Mouse (Mus musculus) intestine, embryonic 15.5 days (tissue): ENCODE results near the gene Gga3. TPM values are rescaled to one million over a fixed set of nuclear protein-coding genes. Genes with fewer than 3 reads are reported as not detected.
A peak's percentile ranks its signal among the peaks of the same experiment; 100 is the strongest.

ENCODE experiments used
- ATAC-seq: fragments of 200-750 bp; cut with Nextera tagmentation; 2 replicates; pipeline ENCODE4 v1.8.0; 2017; ENCODE audit warnings: moderate TSS enrichment, moderate library complexity
- H3K27ac ChIP-seq: fragments of 300-500 bp; sonication (generic); 2 replicates; pipeline ENCODE4 v1.5.1; 2015; ENCODE audit warnings: mild to moderate bottlenecking, inconsistent platforms
- H3K27me3 ChIP-seq: fragments of 300-500 bp; sonication (generic); replicated peaks from 2 replicates; pipeline ENCODE4 v1.6.1; 2015; ENCODE audit warnings: inconsistent platforms
- H3K36me3 ChIP-seq: fragments of 300-500 bp; sonication (generic); 2 replicates; pipeline ENCODE4 v1.6.1; 2015; ENCODE audit warnings: inconsistent platforms
- H3K4me1 ChIP-seq: fragments of 300-500 bp; sonication (generic); replicated peaks from 2 replicates; pipeline ENCODE4 v1.6.1; 2015; ENCODE audit warnings: inconsistent platforms
- H3K4me2 ChIP-seq: fragments of 300-500 bp; sonication (generic); replicated peaks from 2 replicates; pipeline ENCODE4 v1.6.1; 2015; ENCODE audit warnings: mild to moderate bottlenecking, inconsistent platforms
- H3K4me3 ChIP-seq: fragments of 300-500 bp; sonication (generic); replicated peaks from 2 replicates; pipeline ENCODE4 v1.5.1; 2015; ENCODE audit warnings: inconsistent platforms
- H3K9ac ChIP-seq: fragments of 300-500 bp; sonication (generic); 2 replicates; pipeline ENCODE4 v1.6.1; 2015; ENCODE audit warnings: inconsistent platforms
- H3K9me3 ChIP-seq: fragments of 300-500 bp; sonication (generic); 2 replicates; pipeline ENCODE4 v1.6.1; 2016; ENCODE audit warnings: inconsistent platforms
- WGBS: fragments of 180-500 bp; shearing (Covaris S2); methylation state at CpG from one replicate; pipeline ENCODE4 v1.1.7; 2015; 5-methylcytosine and 5-hydroxymethylcytosine counted together
- polyA plus RNA-seq: library from polyadenylated mRNA; unstranded; fragments of >200 nt; fragmentation: Nextera tagmentation; extraction: Ambion mirVana; gene quantifications from 2 replicates; pipeline ENCODE4 v1.2.1, GENCODE M21; 2015

Gene Gga3
- polyA plus RNA-seq, 1 experiment from 2014 or later, result 18.3 TPM

GRCm38 (mm10) chr11:115640311-115640828, 36.5 kb upstream of the Gga3 start:
- no peak overlapping the region for H3K27ac ChIP-seq
- peaks cover 8% of the 10 kb centered on the region for H3K4me1 ChIP-seq
- H3K4me2 ChIP-seq, result no peak overlapping the region
- 86% methylated on average over 3 of the region's 4 CpGs for WGBS
- H3K27me3 ChIP-seq, result no peaks in the 10 kb centered on the region
- H3K9ac ChIP-seq, result no peak overlapping the region
- H3K4me3 ChIP-seq, result no peak overlapping the region
- no peaks in the 10 kb centered on the region for H3K36me3 ChIP-seq
- no peaks in the 10 kb centered on the region for H3K9me3 ChIP-seq
- no peak for ATAC-seq

GRCm38 (mm10) chr11:115639540-115639939, 35.7 kb upstream of the Gga3 start:
- Histone ChIP-seq H3K9me3 (no peaks in the 10 kb centered on the region), H3K9ac (no peak overlapping the region), H3K4me3 (no peak overlapping the region), H3K27me3 (no peaks in the 10 kb centered on the region), H3K27ac (peak overlapping the region; percentile 18), H3K4me2 (no peak overlapping the region), H3K4me1 (peaks cover 8% of the 10 kb centered on the region), H3K36me3 (no peaks in the 10 kb centered on the region)
- 70% methylated on average over 4 of the region's 4 CpGs for WGBS
- no peak for ATAC-seq

DNA sequence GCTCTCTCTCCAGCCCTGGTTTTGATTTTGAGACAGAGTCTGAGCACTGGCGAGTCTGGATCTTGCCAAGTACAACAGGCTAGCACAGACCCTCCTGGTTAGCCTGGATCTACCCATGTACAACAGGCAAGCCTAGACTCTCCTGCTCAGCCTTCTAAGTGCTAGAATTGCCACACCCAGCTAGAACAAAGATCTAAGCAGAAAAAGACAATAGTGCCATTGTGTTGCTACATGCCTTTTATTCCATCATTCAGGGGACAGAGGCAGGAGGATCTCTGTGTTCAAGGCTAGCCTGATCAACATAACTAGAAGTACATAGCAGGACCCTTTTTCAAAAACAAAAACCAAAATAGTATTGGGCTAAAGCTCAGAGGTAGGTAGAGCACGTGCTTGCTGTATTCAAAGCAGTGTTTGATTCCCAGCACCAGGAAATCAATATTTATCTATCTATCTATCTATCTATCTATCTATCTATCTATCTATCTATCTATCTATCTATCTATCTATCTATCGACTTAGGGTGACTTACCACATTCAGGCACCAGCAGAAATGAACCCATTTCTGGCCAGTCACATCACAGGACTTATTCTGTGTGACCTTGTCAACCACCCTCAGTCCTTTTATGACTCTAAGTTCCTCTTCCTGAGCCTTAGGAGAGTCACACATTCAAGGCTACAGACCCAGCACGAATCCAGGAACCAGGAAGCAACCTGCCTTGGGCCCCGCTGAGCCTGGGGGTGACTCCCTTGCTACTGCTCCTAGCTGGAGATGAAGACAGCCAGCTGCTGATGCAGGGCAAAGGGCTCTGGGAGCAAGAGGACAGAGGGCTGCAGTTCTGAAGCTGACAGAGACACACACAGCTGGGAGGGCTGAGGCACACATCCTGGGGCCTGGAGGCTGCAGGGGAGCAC, 34.9 kb upstream of the Gga3 start:
- WGBS, result 67% methylated on average over 5 of the region's 5 CpGs
- Histone ChIP-seq H3K27ac (peak overlapping the region; percentile 18), H3K4me1 (peaks cover 8% of the 10 kb centered on the region), H3K36me3 (no peaks in the 10 kb centered on the region), H3K4me2 (no peak overlapping the region), H3K9me3 (no peaks in the 10 kb centered on the region), H3K9ac (no peak overlapping the region), H3K27me3 (no peaks in the 10 kb centered on the region), H3K4me3 (no peak overlapping the region)
- ATAC-seq, result peak; percentile 73

DNA sequence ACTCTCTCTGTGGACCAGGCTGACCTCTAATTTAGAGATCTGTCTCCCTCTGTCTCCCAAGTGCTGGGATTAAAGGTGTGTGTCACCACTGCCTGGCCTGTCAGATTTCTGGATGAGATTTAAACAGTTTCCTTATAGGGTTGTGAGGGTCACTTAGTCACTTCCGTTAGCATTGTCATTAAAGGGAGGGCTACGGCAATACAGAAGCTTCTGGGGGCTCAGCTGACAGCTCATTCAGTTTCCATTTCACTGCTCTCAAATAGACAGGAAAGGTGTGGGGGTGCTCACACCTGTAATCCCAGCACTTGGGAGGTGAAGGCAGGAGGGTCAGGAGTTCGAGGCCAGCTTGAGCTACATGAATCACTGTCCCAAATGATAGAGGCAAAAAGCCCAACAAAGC, 33.1 kb upstream of the Gga3 start:
- H3K27me3 ChIP-seq, result no peaks in the 10 kb centered on the region
- ATAC-seq, result no peak
- H3K4me2 ChIP-seq, result no peak overlapping the region
- H3K27ac ChIP-seq, result no peak overlapping the region
- H3K4me3 ChIP-seq, result no peak overlapping the region
- no peaks in the 10 kb centered on the region for H3K36me3 ChIP-seq
- H3K9ac ChIP-seq, result no peak overlapping the region
- peaks cover 8% of the 10 kb centered on the region for H3K4me1 ChIP-seq
- 75% methylated on average over 3 of the region's 3 CpGs for WGBS
- H3K9me3 ChIP-seq, result no peaks in the 10 kb centered on the region

DNA sequence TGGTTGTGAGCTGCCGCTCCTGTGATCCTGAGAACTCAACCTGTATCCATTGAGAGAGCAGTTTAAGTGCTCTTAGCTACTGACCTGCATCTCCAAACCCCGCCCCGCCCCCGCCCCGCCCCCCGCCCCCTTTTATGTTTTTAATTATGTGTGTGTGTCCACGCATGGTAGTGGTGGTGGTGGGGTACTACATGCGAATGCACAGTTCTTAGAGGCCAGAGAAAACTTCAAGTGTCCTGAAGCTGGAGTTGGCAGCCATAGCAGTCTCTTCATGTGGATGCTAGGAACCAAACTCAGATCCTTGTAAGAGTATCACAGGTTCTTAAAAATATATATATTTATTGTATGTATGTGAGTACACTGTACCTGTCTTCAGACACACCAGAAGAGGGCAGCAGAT, 31.6 kb upstream of the Gga3 start:
- peaks cover 8% of the 10 kb centered on the region for H3K4me1 ChIP-seq
- no peak overlapping the region for H3K4me3 ChIP-seq
- H3K27ac ChIP-seq, result no peak overlapping the region
- no peak overlapping the region for H3K9ac ChIP-seq
- WGBS, result 84% methylated on average over 8 of the region's 8 CpGs
- no peaks in the 10 kb centered on the region for H3K27me3 ChIP-seq
- no peaks in the 10 kb centered on the region for H3K9me3 ChIP-seq
- ATAC-seq, result no peak
- no peak overlapping the region for H3K4me2 ChIP-seq
- no peaks in the 10 kb centered on the region for H3K36me3 ChIP-seq

DNA sequence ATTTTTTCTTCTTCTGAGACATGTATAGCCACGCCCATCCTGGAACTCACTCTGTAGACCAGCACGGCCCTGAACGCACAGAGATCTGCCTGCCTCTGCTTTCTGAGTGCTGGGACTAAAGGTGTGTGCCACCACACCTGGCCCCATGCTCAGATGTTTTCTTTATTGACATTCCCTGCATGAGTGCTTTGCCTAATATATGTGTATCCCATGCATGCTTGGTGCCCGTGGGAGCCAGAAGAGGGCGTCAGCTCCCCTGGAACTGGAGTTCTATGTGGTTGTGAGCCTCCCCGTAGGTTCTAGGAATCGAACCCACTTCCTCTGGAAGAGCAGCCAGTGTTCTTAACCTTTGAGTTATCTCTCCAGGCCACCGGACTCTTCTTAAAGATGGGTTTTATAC, 31.2 kb upstream of the Gga3 start:
- Histone ChIP-seq H3K4me2 (no peak overlapping the region), H3K27ac (no peak overlapping the region), H3K36me3 (no peaks in the 10 kb centered on the region), H3K9ac (no peak overlapping the region), H3K27me3 (no peaks in the 10 kb centered on the region), H3K4me3 (no peak overlapping the region), H3K4me1 (peaks cover 8% of the 10 kb centered on the region), H3K9me3 (no peaks in the 10 kb centered on the region)
- 84% methylated on average over 8 of the region's 8 CpGs for WGBS
- no peak for ATAC-seq

- Histone ChIP-seq H3K36me3 (no peaks in the 10 kb centered on the region), H3K4me1 (peaks cover 2% of the 10 kb centered on the region), H3K9ac (no peak overlapping the region), H3K27me3 (no peaks in the 10 kb centered on the region), H3K4me2 (no peak overlapping the region), H3K27ac (no peak overlapping the region), H3K9me3 (no peaks in the 10 kb centered on the region), H3K4me3 (no peak overlapping the region)
- ATAC-seq, result no peak
- WGBS, result 58% methylated on average over 4 of the region's 4 CpGs
Observed at GRCm38 (mm10) chr11:115634109-115634508, 30.3 kb upstream of the Gga3 start.

- H3K36me3 ChIP-seq, result no peaks in the 10 kb centered on the region
- H3K27ac ChIP-seq, result no peak overlapping the region
- no peaks in the 10 kb centered on the region for H3K4me1 ChIP-seq
- 83% methylated on average over 10 of the region's 10 CpGs for WGBS
- H3K9ac ChIP-seq, result no peak overlapping the region
- no peaks in the 10 kb centered on the region for H3K9me3 ChIP-seq
- no peak for ATAC-seq
- no peaks in the 10 kb centered on the region for H3K27me3 ChIP-seq
- no peak overlapping the region for H3K4me3 ChIP-seq
- no peak overlapping the region for H3K4me2 ChIP-seq
Observed at GRCm38 (mm10) chr11:115632862-115633261, 29.0 kb upstream of the Gga3 start.

- 73% methylated on average over 7 of the region's 7 CpGs for WGBS
Observed at GRCm38 (mm10) chr11:115632247-115632646, 28.4 kb upstream of the Gga3 start.

GRCm38 (mm10) chr11:115631505-115631890, 27.6 kb upstream of the Gga3 start:
- 15% methylated on average over 3 of the region's 3 CpGs for WGBS
- H3K9me3 ChIP-seq, result no peaks in the 10 kb centered on the region
- peaks cover 6% of the 10 kb centered on the region; the same call in 1 of the 2 replicates for H3K4me1 ChIP-seq
- H3K27me3 ChIP-seq, result no peaks in the 10 kb centered on the region
- H3K4me2 ChIP-seq, result peak overlapping the region; percentile 30; the same call in 1 of the 2 replicates
- no peak for ATAC-seq
- H3K4me3 ChIP-seq, result no peak overlapping the region
- H3K9ac ChIP-seq, result no peak overlapping the region
- no peak overlapping the region for H3K27ac ChIP-seq
- H3K36me3 ChIP-seq, result no peaks in the 10 kb centered on the region

More at GRCm38 (mm10) chr11:115632247-115632646, 28.4 kb upstream of the Gga3 start:
- ATAC-seq, result no peak
- Histone ChIP-seq H3K36me3 (no peaks in the 10 kb centered on the region), H3K27me3 (no peaks in the 10 kb centered on the region), H3K9ac (no peak overlapping the region; the same call in 1 of the 2 replicates), H3K27ac (no peak overlapping the region), H3K9me3 (no peaks in the 10 kb centered on the region), H3K4me3 (no peak overlapping the region), H3K4me1 (no peaks in the 10 kb centered on the region), H3K4me2 (no peak overlapping the region)

- no peak for ATAC-seq
- Histone ChIP-seq H3K4me1 (peaks cover 6% of the 10 kb centered on the region; the same call in 1 of the 2 replicates), H3K9me3 (no peaks in the 10 kb centered on the region), H3K9ac (no peak overlapping the region), H3K4me3 (no peak overlapping the region), H3K36me3 (no peaks in the 10 kb centered on the region), H3K27me3 (no peaks in the 10 kb centered on the region), H3K27ac (no peak overlapping the region), H3K4me2 (peak overlapping the region; percentile 30; the same call in 1 of the 2 replicates)
- 48% methylated on average over 16 of the region's 16 CpGs for WGBS
Observed at GRCm38 (mm10) chr11:115630532-115631504, 27.0 kb upstream of the Gga3 start.
